Mouse (Mus musculus) yolk sac, embryonic 10.5 days (tissue): ENCODE results near the gene Lpp.

ENCODE experiments used
- DNase-seq: peaks from one replicate; pipeline ENCODE4 v3.0.0-alpha.2; 2017; ENCODE audit warnings: low spot score

Gene Lpp

DNA sequence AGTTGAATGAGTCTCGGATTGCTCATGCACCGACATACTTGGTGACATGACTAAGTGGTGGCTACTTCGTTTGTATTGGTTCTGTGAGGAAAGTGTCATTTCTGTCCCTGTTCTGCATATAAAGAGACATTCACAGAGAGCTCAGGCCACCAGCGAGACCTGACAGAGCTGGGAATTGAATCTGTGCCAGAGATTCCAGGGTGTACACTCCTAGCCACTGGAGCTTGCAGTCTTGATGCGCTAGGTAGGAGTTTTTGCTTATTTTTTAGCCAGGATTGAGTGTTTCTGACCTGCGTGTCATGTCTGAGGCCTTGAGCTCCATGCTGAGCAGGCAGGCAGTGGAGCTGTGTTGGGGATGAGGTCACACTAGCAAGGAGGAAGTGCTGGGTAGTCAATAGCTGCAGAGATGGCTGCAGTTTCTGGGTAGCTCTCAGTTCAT, 41.8 kb downstream of the Lpp start:
- no peak for DNase-seq

DNA sequence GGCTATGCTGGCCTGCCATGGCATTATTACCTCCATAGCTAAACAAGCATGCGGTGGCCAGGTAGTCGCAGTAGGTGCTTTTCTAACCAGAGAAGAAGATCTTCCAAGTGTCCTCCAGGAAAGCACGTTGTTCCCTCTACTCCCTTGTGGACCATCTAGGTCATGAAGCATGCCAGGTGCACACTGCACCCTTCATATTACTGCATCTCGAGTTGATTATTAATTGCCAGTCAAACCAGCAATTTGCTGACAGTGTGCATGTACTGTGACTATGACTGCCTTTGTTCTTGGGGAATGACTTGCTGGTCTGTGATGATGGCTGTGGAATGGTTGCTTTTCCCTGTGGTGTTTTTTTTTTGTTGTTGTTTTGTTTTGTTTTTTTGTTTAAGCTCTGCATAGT, 45.1 kb downstream of the Lpp start:
- no peak for DNase-seq

DNA sequence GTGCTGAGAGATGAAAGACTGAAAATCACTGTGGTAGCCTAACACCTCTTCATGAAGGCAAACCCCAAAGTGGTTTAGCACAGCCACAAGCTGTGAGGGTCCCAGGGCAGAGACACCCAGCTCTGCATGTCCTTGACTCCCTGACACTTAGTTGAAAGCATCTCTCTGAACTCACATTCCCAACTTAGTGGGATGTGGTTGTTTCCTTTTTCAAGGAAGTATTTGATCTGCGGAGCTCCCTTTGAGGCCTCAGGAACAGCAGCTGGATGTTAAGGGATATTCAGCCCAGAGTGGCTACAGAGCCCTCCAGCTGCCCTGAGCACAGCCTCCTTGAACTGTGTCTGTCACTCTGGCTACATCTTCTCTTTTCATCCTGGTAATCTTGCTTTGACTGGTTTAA, 48.0 kb downstream of the Lpp start:
- no peak for DNase-seq

DNA sequence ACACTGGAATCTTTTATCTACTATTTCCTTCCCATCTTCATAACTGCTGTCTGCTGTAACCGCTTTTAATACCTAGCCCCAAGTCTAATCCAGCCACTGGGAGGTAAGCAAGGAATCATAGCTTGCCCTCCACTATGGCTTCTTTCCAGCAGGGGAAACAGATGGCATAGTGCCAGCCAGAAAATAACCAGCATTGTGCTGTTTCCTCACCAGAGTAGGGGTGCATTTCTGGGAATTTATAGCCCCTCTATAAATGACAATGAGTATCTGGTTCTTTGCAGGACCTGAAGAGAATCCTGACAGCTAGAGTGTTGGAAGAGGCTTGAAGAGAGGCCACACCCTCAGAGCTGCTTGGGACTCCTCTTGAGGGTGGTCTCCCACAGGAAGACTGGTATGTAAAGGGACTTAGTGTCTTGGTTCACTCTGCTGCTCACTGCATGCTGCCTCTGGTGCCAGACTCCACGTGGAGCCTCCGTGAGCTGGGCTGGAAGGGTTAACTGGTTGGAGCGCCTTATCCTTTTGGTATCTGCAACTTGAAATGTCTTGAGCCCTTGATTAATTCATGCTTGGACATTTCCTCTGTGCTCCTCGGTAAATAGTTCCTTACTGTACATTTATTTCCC, 49.3 kb downstream of the Lpp start:
- no peak for DNase-seq

DNA sequence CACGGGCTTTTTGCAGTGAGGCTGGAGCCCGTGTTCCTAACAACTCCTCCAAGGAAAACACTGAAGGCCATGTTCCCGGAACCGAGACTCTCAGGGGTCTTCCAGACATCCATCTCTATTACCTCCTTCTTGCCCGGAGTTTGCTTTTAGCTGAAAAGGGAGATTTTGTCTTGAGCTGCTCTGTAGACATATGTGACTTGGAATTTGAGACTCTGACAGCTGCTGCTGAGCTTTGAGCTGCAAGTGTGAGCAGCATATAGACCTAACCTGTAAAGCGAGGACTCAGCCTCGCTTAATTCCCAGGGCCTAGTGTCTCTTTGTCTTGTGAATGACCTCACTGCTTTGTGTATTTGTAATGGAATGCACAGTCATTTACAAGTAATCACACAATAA, 49.8 kb downstream of the Lpp start:
- DNase-seq = no peak

DNA sequence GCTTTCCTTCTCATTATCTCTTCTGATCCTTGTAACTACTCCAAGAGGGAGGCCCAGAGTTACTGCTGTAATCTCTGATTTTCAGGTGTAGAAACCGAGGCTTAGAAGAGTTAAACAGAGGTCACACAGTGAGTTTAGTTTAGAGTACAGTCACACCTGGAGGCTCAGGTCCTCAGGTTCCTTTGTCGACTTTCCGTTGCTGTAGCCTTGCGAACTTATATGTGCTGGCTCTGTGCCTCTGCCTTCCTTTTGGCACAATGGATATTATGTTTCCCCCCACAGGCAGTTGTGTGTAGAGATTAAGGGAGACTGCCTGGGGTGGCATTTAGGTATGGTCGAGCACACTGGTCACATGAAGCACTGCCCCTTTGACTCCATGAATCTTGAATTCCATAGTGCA, 50.2 kb downstream of the Lpp start:
- no peak for DNase-seq

DNA sequence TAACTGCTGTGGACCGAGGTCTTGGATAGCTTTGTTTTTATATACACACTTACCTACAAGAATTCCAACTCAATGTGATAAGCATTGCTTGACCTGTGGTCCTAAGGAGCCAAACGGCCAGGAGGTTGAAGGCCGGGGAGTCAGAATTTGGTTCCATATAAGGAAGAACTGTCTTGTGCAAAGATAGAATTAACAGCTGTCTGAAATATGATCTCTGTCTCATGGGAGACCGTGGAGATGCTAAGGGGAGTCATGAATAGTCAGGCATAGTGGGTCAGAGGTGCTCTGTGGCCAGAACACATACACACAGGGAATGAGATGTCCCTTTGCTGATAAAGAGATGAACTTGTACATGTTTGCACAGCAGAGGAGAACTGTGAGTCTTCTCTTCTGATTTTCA, 51.5 kb downstream of the Lpp start:
- DNase-seq = no peak

DNA sequence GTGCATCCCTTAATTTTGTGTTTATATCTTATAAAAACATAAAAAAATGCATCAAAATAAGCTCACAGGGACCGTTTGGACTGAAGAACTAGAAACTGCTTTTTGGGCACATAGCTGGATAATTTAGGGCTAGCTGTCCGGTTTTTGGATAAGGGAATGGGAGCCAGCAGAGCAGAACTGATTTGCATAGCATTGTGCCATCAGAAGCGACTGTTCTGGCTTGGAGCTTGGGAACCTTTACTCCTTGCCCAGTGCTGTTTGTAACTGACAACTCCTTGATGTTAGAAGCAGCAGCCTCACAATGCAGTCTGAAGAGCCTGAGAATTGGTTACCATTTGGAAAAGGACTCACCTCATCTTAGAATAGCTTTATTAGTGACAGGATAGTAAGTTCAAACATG, 52.2 kb downstream of the Lpp start:
- no peak for DNase-seq

DNA sequence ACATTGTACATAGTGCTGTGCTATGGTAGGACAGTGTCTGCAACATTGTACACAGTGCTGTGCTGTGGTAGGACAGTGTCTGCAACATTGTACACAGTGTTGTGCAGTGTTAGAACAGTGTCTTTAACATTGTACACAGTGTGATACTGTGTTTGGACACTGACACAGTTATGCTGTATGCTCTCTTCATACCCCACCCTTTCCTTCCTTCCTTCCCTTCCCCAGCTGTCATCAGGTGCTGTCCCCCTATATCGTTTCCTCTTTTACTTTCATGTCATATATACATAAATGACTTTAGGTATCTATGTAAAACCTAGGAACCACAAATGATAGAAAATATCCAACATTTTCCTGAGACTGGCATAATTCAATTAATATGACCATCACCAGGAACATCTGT, 53.1 kb downstream of the Lpp start:
- DNase-seq = no peak

DNA sequence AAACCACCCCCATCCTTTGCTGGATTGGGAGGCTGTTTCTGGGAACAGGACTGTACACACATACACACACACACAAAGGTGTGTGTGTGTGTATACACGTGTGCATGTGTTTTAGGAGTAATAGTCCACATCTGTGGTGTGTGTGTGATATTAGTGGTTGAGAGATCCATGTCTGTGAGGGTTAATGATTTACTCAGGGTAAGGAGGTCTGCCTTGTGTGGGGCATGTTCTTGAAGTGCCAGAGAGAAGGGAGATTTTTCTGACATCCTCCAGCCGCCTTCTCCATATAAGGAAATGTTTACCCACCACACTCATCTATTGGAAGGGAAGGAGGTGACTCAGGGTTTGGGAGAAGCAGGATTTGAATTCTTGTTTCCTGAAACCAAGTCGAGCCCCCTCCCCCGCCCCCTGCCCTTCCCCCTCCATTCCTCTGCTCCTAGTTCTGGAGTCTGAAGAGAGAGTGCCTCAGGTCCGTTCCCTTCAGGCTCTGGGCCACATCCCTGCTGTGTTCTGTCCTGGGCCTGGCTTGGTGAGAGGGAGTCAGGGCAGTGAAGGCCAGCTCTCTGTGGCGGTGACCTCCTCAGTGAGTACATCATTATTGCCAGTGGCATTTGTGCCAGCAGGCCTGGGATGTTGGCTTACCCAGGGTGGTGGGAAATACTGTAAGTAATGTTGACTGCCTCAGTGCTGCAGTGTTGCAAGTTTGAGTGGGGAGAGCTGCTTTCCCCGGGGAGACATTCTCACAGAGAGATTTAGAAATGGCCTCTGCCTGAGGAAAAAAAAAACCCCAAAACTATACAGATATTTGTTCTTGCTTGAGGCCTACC, 54.6 kb downstream of the Lpp start:
- DNase-seq = peak; percentile 80

DNA sequence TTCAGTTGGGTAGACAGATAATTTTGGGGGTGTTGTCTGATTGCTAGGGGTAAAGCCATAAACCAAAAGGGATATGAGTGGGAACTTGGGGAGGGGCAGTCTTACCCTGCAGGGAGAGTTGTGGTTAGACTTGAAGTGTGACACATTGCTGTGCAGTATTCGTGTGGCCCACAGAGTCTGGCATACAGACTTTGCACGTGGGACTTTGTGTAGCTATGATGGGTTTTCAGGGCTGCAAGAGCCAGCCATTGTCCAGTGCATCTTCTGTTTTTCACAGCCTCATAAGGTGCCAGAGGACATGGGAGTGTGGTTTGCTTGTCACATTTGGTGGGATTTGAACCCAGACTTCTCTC, 55.2 kb downstream of the Lpp start:
- no peak for DNase-seq

DNA sequence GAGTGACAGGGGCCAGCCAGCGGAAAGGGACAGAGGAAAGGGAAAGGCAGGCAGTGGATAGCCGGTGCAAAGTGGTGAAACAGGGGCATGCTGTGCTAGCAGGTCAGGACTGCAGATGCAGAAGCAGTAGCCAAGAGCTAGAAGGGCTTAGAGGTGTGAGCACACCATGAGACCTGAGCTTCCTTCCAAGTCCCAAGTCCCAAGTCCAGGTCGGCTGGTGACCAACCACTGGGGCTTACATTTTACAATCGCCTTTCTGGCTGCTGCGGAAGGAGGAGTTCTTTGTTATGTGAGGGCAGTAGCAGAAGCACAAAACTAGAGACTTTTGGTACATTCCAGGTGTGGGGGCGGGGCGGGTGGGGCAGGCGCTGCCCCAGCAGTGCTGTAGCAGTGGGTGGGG, 56.5 kb downstream of the Lpp start:
- peak; percentile 83 for DNase-seq

DNA sequence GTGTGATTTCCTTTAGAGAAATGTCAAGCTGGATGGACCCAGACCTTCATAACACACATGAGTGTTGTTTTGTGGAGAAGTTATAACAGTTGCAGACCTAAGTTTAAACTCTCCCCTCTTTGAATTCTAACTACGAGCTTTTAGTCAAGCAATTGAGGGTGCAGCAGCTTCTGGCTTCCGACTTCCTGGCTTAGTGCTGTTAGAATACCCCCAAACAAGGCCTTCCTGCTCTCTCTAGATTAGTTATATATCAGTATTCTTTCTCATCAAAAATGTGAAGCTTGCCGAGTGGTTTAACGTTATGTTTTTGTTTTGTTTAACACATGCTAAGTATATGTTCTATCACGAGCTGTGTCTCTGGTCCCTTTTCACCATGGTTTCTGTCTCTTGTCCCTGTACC, 56.9 kb downstream of the Lpp start:
- DNase-seq = no peak

DNA sequence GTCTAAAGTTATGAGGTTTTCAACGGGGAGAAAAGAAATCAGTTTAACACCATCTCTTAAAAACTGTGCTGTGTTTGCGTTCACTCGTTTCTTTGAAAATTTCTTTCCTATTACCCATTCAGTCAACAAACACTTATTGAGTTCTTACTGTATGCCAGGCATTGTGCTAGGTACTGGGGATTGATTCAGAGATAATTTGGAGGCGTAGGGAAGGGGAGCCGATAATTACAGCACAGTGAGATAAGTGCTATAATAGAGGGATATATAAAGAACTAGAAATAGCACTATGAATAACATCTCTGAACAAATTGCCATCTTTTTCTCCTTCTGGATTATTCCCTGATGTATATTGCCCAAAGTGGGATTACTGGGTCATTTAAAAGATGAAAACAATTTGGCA, 57.8 kb downstream of the Lpp start:
- no peak for DNase-seq

DNA sequence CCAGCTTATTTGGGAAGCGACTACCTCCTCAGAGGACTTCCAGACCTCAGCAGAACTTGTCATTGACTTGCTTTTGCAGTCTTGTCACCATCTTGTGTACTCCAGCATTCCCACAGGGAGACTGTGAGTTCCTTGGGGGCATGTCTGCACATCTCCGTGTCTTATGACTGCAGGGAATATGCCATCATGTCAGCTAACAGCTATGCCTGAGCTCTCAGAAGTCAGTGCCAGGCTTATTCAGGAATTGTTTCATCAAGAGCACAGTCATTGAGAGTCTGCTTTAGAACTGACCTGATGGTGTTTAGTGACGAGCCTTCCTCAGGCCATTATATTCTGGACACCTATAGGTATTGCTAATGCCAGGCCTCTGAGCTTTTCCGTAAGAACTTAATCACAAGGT, 60.2 kb downstream of the Lpp start:
- DNase-seq = no peak

DNA sequence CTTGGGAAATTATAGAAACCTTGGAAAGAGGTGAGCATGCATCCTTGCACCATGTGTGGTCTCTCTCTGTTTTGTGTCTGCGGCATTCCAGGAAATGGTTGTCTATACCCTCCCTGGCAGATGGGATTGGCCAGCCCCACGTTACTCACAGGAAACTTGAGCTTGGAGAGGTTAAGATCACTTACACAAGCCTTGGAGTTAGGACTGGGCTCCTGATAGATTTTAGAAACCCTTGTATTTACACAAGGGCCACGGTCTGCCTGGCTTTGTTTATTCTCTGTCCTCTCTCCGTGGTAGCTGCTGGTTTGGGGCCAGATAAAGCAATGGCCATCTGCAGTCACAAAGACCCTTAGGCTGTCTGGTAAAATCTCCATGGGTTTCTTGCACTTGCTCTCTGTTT, 61.2 kb downstream of the Lpp start:
- peak; percentile 76 for DNase-seq

DNA sequence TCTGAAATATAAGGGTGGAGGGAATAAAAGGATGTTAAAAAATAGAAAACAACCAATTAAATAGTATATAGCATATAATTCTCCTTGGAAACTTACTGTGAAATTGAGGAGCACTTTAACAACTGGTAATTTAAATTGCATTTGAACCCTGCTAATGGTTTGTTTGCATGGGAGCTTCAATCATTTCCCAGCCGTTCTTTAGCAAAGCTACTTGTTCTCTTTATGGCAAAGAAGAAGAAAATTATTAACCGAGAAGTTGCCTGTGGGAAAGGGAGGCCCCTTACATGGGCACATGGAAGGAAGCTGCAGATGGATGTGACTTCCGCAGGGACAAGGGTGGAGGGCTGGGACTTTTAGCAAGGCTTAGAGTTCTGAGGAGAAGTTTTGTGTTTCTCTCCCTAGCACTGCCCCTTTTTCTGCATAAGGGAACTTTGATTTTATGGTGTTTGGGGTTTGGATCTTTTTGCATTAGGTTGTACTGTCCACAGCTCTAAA, 62.1 kb downstream of the Lpp start:
- DNase-seq = no peak

DNA sequence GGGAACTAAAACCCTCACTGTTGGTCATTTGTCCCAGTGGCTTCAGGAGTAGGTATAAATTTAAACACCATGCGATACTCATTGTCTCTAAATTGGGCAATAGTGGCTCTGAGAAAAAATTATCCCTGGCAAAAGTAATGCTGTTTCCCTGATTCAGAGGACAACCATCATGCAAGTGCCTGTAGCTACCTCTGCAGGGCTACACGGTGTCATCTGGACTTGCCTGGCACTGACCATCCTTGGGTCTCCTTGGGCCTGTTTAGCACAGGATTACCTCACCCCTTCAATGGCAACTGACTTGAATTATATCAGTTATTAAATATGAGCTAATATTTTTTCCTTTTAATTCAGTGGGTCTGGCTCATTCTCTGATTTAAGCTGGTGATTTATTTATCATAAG, 70.5 kb downstream of the Lpp start:
- no peak for DNase-seq

DNA sequence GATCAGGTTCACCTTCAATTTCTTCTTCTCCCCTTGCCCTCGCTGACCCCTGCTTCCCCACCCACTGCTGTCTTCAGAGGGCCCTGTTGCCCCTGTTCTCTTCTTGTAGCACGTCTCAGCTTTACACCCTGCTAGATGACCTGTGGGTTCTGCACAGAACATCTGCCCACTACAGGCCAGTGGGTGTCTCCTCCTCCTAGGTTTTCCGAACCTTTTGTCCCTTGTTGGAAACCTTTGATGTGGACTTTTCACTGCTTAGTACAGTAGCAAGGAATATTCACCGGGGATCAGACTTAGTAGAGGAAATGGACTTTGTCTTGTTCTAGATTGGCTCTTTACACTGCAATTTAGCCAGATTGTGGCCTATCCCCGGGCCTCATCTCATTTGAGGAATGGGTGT, 71.1 kb downstream of the Lpp start:
- no peak for DNase-seq

DNA sequence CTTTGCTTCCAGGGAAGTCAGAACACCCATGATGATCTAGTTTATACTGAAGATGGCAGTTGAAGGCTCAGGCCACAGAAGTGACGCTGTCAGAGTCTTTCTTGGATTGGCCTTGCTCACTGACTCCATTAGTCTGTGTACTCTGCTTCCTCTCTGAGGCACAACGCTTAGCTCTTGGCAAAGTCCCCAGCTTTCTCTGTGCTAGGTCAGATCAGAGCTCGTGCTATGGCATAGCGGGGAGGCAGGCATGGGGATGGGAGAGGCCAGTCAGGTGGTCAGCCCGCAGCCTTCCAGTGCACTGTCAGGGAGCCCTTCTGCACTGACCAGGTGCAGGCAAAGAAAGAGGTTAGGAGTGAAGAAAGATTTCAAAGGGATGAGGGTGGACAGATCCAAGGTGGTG, 72.3 kb downstream of the Lpp start:
- no peak for DNase-seq

DNA sequence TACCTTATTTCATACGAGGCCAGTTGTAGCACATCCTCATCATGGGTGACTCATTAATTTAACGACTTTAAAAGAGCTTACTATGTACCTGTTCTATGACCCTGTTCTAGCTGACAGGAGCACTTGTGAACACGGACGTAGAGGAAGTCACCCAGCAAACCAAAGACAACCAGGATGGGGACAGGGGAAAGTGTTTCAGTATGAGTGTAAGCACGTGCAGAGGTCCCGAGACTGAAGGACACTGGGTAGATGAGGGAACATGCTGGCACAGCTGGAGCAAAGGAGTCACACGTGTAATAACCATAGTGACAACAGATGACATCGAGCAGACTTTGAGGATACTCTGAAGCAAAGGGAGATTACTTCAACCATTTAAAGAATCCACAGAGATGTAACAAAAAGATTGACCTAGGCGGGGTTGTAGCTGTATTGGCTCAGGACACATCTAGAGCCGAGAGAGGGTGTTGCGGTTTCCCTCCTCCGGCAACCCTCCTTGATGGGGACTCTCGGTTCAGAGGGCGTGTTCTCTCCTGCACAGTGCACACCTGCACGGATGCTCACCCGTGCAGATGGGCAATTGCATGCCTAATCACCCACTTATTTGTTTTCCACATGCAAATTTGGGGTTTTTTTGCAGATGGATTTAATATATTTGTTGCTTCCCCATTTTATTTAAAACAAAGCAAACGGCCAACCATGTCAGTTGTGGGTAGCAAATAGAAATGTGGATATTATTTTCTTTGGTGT, 74.4 kb downstream of the Lpp start:
- no peak for DNase-seq

DNA sequence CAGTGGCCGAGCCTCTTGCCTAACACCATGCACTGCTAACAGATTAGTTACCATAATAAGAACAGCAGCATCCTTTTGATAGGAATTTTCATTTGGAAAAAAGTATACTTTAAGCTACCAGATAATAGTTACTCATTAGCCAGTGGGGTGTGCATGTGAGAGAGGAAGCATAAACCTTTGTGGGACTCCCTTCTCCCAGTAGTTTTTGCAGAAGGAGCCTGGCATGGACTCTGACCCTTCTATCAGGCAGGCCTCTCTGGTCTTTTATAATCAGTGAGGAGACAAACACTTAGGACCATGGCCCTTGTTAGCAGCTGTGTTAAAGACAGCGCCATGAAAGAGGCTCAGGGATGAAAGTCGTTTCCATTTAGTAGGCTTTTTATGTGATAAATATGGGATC, 76.0 kb downstream of the Lpp start:
- peak; percentile 64 for DNase-seq

DNA sequence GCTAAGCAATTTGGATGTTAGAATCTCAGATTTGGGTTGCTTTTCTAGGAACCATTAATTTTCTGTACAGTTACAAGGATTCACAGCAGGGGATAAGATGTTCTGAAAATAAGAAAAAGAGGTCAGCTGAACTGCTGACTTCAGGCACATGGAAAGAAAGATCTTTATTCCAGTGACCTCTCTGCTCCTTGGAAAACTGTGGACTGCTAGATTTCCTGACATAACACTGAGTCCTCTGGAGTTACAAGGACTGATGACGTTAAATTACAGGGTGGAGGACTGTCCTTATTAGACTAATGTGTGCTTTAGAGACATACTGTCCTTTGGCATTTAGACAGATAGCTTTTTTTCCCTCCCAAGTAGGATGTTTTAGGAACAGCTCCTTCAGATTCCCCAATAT, 77.3 kb downstream of the Lpp start:
- no peak for DNase-seq
